Comparison of ENCODE assay signal across 8 mouse cellular contexts in genomic region chr19:5366175-5367052, GRCm38 (mm10). TPM values are rescaled to one million over a fixed set of nuclear protein-coding genes. Genes with fewer than 3 reads are reported as not detected.
DNase-seq lines count a peak whose midpoint lies in the region; ATAC-seq and TF ChIP-seq lines count a peak whose summit lies in the region.

Gene Eif1ad, plus strand, starts transcription at chr19:5366741.

- H3K4me3 ChIP-seq in ES-Bruce4 (ENCODE audit: low read depth, low read length): peak within 1 kb of the TSS; percentile 97
- peak within 1 kb of the TSS; percentile 98 for H3K4me3 ChIP-seq in forebrain, embryonic 13.5 days
- peak within 1 kb of the TSS; percentile 71 for H3K4me3 ChIP-seq in liver, postnatal 0 days (ENCODE audit: low read depth, low read length)
- peak within 1 kb of the TSS; percentile 94 for H3K4me3 ChIP-seq in neural tube, embryonic 14.5 days (ENCODE audit: low read depth, low read length)

- ATAC-seq in cerebellum, adult (ENCODE audit: insufficient number of reproducible peaks, low FRiP score, low TSS enrichment): peak; percentile 79; the same call in 1 of the 2 replicates
- peak; percentile 97 for ATAC-seq in forebrain, embryonic 13.5 days
- peak; percentile 95 for ATAC-seq in liver, postnatal 0 days
- peak; percentile 97 for ATAC-seq in neural tube, embryonic 14.5 days (ENCODE audit: low read depth)

- no peaks in the 10 kb centered on the region for H3K9me3 ChIP-seq in ES-Bruce4 (replicated peaks; ENCODE audit: control insufficient read depth, insufficient read depth, low read length, poor library complexity, severe bottlenecking)
- no peaks in the 10 kb centered on the region for H3K9me3 ChIP-seq in forebrain, embryonic 13.5 days (replicated peaks)
- H3K9me3 ChIP-seq in liver, postnatal 0 days (ENCODE audit: low read length): no peaks in the 10 kb centered on the region
- no peaks in the 10 kb centered on the region for H3K9me3 ChIP-seq in neural tube, embryonic 14.5 days (ENCODE audit: control insufficient read depth, low read length)

- H3K36me3 ChIP-seq in ES-Bruce4 (ENCODE audit: control insufficient read depth, insufficient read depth, low read length, poor library complexity, severe bottlenecking): peaks cover 31% of the 10 kb centered on the region
- H3K36me3 ChIP-seq in forebrain, embryonic 13.5 days (ENCODE audit: poor library complexity, severe bottlenecking): peaks cover 56% of the 10 kb centered on the region
- peaks cover 35% of the 10 kb centered on the region for H3K36me3 ChIP-seq in liver, postnatal 0 days (replicated peaks; ENCODE audit: insufficient read depth, low read length)
- peaks cover 16% of the 10 kb centered on the region for H3K36me3 ChIP-seq in neural tube, embryonic 14.5 days (ENCODE audit: control insufficient read depth, insufficient read depth, low read length)

- H3K4me1 ChIP-seq in ES-Bruce4 (ENCODE audit: control insufficient read depth, insufficient read depth, low read length): peaks cover 5% of the 10 kb centered on the region
- peaks cover 23% of the 10 kb centered on the region for H3K4me1 ChIP-seq in forebrain, embryonic 13.5 days
- peaks cover 16% of the 10 kb centered on the region for H3K4me1 ChIP-seq in liver, postnatal 0 days (ENCODE audit: insufficient read depth)
- peaks cover 15% of the 10 kb centered on the region for H3K4me1 ChIP-seq in neural tube, embryonic 14.5 days (ENCODE audit: control insufficient read depth, insufficient read depth, low read length)

- no peak for TF ChIP-seq CTCF in ES-Bruce4 (IDR thresholded peaks at IDR 0.05; ENCODE audit: low read depth, low read length)
- peak; percentile 40 for TF ChIP-seq CTCF in liver, postnatal 0 days (IDR thresholded peaks at IDR 0.05; ENCODE audit: low read depth)

- H3K4me2 ChIP-seq in forebrain, embryonic 13.5 days: peak within 1 kb of the TSS; percentile 91
- H3K4me2 ChIP-seq in liver, postnatal 0 days (ENCODE audit: low read depth, low read length): peak within 1 kb of the TSS; percentile 98
- H3K4me2 ChIP-seq in neural tube, embryonic 14.5 days (ENCODE audit: low read depth, low read length): peak within 1 kb of the TSS; percentile 71

- under 1% methylated on average over 76 of the region's 92 CpGs for WGBS in forebrain, embryonic 13.5 days
- WGBS in large intestine, adult 2 months: under 1% methylated on average over 89 of the region's 92 CpGs
- WGBS in liver, postnatal 0 days (ENCODE audit: insufficient replicate concordance): 1% methylated on average over 71 of the region's 92 CpGs
- WGBS in neural tube, embryonic 14.5 days: under 1% methylated on average over 87 of the region's 92 CpGs

- intact Hi-C loops in heart, postnatal 10 days (cut with DNase I): loop anchor here (1.0 to 5.0 kb wide), 3 partner anchors 22 to 121 kb away; partner anchors contain the start of genes Mus81 and Sart1

- H3K27ac ChIP-seq in ES-Bruce4 (ENCODE audit: insufficient read depth, low read length): peak within 1 kb of the TSS; percentile 83
- H3K27ac ChIP-seq in forebrain, embryonic 13.5 days: peak within 1 kb of the TSS; percentile 93
- peak within 1 kb of the TSS; percentile 97 for H3K27ac ChIP-seq in liver, postnatal 0 days (ENCODE audit: low read depth)
- H3K27ac ChIP-seq in neural tube, embryonic 14.5 days (ENCODE audit: low read depth, low read length): peak within 1 kb of the TSS; percentile 91

- no peak for TF ChIP-seq EP300 in ES-Bruce4 (IDR thresholded peaks at IDR 0.05; ENCODE audit: insufficient read depth, low read depth, low read length)
- TF ChIP-seq EP300 in liver, postnatal 0 days (IDR thresholded peaks at IDR 0.05; ENCODE audit: low read depth): peak; percentile 87

- peak; percentile 15 for TF ChIP-seq POLR2A in ES-Bruce4 (IDR thresholded peaks at IDR 0.05; ENCODE audit: insufficient read depth, low read length)

- peak; percentile 97 to 98 for DNase-seq in heart, postnatal 10 days
- peak; percentile 86 for DNase-seq in large intestine, adult 2 months (ENCODE audit: low read depth, low spot score)
- peak; percentile 97 for DNase-seq in liver, postnatal 0 days
- DNase-seq in testis, postnatal 10 days (ENCODE audit: low spot score): peak; percentile 94

- H3K27me3 ChIP-seq in ES-Bruce4 (ENCODE audit: control insufficient read depth, insufficient read depth, low read length, poor library complexity, severe bottlenecking): no peaks in the 10 kb centered on the region
- H3K27me3 ChIP-seq in forebrain, embryonic 13.5 days: no peaks in the 10 kb centered on the region
- H3K27me3 ChIP-seq in liver, postnatal 0 days (ENCODE audit: insufficient read depth, low read length): no peaks in the 10 kb centered on the region
- no peaks in the 10 kb centered on the region for H3K27me3 ChIP-seq in neural tube, embryonic 14.5 days (ENCODE audit: control insufficient read depth, insufficient read depth, low read length)

- peak within 1 kb of the TSS; percentile 75 for H3K9ac ChIP-seq in ES-Bruce4 (ENCODE audit: low read depth, poor library complexity, severe bottlenecking)
- H3K9ac ChIP-seq in forebrain, embryonic 13.5 days: peak within 1 kb of the TSS; percentile 92
- peak within 1 kb of the TSS; percentile 79 for H3K9ac ChIP-seq in liver, postnatal 0 days (replicated peaks)
- H3K9ac ChIP-seq in neural tube, embryonic 14.5 days (replicated peaks; ENCODE audit: low read depth, low read length): peak within 1 kb of the TSS; percentile 76

RNA-seq across cellular contexts. Expression of gene Eif1ad, which starts in this region (rescaled TPM):
- 33.1 and 36.6 TPM in 2 replicates for polyA plus RNA-seq in ES-Bruce4 (2011; ENCODE audit: insufficient read depth, insufficient read length, low read depth, missing spikeins)
- polyA plus RNA-seq in forebrain, embryonic 13.5 days (2015; fragmentation: Nextera tagmentation; extraction: Ambion mirVana): 64.3 and 69.5 TPM in 2 replicates
- 10 to 100 TPM; 26.4 to 28.8 TPM for total RNA-seq in heart, postnatal 10 days (2021)
- polyA plus RNA-seq in large intestine, adult 2 months (2012; rRNA removed): 26.9 and 35.5 TPM in 2 replicates
- 19.3 and 25.0 TPM in 2 replicates for polyA plus RNA-seq in liver, postnatal 0 days (2015; fragmentation: Nextera tagmentation; extraction: Ambion mirVana)
- 38.7 and 41.6 TPM in 2 replicates for polyA plus RNA-seq in neural tube, embryonic 14.5 days (2014; fragmentation: Nextera tagmentation; extraction: Ambion mirVana)

Comparison
In these comparisons a context has a peak if more than half of its experiments do, and no peak if none do; other contexts are left out.
1. Peak in every context shown above with its lines: DNase-seq, ATAC-seq, H3K4me3 ChIP-seq and H3K27ac ChIP-seq.